Mouse (Mus musculus): ENCODE results near the gene Cacng2.
"Not testable (repeated sequence)": the region's sequence is repeated elsewhere in the genome, so short reads cannot be mapped to it uniquely, and the experiment has no call there.

Cacng2 gene

DNA sequence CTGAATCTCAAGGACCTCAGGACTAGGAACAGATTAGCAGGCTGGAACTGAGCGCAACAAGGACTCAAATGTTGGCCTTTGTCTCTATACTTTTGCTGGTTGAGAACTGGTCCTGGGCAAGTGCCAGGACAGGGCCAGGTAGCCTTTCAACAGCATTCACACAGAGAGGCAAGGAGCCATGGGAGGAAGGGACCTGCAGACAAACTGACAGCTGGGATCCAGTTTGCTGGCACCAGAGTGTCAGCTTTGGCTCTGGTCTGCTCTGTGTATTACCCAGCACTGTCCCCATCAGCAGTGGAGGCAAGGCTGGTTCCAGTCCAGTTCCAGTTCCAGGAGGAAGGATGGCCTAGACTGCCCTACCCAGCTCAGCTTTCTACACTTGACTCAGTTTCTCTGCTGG lies 105.8 kb downstream of the Cacng2 start:
- in situ Hi-C loops (cut with MboI, MseI): no loop called here

DNA sequence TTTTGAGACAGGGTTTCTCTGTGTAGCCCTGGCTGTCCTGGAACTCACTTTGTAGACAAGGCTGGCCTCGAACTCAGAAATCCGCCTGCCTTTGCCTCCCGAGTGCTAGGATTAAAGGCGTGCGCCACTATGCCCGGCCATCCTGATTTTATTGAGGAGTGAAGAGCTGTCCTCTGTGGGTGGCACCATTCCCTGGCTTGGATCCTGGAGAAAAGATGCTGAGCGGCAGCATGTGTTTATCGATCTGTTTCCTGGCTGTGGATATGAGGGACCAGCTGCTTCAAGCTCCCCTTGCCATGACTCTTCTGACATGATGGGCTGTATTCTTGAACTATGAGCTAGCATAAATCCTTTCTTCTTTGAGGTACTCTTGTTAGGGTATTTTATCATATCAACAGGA lies 111.6 kb downstream of the Cacng2 start:
- in situ Hi-C loops (cut with MboI, MseI): not testable (repeated sequence)

DNA sequence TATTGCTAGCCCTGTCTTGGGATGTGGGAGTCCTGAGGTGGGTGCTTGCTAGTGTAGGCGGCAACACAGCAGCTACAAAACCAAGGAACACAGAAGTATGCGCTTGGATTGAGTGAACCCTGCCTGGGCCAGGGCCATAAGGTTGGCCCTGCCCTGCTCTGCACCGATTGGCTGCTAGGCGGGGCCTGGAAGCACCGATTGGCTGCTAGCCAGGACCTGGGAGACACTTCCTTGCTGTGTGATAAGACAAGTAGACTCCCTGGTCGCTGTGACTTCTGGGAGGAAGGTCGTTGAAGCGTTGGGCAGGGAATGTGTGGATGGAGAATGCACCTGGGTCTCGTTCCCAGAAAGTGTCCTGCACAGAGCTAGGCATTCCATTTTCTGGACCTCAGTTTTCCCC lies 115.9 kb downstream of the Cacng2 start:
- in situ Hi-C loops (cut with MboI, MseI): no loop called here

DNA sequence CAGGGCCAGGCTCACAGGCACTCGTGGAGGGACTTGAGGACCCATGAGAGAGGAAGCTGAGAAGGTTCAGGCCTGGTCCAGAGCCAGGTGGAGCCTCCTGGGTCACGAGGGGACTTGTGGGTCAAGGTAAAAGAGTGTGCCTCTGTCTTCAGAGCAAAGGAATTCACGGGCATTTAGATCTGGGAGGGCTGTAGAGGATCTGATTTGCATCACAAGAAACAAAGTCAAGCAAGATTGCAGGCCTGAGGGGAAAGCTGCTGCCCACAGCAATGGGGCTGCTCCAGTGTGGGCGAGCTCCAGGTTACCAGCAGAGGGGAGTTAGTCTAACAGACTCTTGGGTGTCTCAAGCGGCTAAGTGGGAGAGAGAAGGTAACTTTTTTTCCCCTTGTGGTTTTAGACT lies 118.4 kb downstream of the Cacng2 start:
- in situ Hi-C loops (cut with MboI, MseI): no loop called here

- in situ Hi-C loops (cut with MboI, MseI): no loop called here
These were observed 131.3 kb downstream of the Cacng2 start for GRCm38 (mm10) chr15:77988541-77988940.

DNA sequence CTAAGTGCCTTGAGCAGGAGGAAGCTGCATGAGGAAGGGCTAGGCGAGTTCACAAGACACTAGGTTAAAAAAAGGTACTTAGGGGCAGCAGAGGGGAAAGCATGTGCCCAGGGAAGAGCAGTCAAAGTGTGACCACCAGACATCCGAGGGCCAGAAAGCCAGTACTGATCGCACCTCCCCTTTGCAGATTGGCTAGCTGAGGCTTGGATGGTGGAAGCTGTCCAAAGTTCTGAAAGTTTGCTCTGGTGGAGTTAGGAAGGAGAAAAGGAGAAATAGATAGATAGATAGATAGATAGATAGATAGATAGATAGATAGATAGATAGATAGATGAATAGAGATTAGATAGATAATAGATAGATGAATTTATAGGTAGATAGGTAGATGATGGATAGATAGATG lies 136.4 kb downstream of the Cacng2 start:
- in situ Hi-C loops (cut with MboI, MseI): no loop called here

DNA sequence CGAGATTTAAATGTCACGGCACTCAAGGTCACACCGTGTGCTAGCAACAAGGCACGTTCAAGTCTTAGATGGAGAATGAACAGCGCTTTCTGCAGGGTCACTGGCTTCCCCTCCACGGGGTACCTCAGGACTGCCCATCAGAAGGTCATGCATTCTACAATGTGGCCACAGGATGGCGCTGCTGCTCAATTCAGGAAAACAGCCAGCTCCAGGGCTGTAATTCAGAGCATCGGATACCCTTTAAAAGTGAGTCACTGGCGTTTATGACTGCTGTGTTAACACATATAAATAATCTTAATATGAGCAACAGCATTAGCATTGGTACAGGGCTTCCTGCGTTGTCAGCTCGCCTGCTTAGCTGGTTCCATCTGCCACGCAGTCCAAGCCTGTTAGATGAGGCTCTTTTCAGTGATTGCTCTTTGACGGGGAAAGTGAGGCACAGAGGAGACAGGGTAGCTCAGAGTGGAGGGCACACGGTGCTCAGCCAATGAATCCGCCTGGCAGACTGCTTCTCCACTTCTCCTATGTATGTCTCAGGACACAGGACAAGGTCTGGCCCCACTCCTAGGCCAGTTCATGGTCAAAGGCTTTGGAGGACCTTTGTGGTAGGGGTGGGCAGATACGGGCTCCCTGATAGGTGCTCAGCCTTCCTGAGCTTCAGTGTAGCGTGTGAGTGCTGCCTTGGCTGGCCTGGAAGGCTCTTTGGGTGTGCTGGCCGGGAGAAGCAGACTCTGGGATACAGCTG lies 137.5 kb downstream of the Cacng2 start:
- in situ Hi-C loops (cut with MboI, MseI): no loop called here

DNA sequence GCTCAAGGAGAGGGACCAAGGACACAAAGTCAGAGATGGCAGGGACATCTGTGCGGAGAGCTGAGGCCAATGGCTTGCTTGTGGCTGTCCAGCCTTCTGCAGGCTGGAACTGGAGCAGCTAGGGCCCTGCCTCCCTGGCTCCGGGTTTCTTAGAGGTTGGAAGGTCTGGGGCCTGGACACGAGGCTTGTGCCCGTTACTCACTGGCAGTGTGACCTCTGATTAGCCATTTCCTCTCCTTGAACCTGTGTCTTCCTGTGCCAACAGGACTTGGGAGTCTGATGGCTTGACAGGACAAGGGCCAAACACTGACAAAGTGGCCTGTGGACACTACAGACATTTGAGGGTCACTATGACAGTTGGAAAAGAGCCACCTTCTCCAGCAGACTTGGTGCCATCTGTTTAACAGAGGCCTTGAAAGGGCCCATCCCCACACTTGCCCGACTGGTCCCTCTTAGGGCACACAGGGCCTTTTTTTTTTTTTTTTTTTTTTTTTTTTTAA lies 138.6 kb downstream of the Cacng2 start:
- in situ Hi-C loops (cut with MboI, MseI): no loop called here

DNA sequence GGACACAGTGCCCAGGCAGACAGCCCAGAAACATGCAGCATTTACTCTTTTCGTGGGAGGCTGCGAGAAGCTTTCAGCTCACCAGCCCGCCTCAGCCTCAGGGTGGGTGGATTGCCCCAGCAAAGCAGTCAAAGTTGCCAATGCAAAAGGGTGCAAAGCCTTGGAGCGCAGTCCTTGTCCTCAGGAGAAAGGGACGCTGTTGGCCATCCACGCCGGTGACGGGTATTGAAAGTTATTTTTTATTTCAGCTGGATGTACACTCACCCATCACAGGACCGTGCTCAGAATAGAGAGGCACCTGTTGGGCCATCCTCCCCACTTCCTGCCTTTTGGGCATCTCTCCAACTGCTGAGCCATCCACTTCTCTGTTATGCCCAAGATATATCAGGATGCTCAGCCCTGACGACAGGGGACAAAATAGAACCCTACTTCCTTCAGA lies 140.4 kb downstream of the Cacng2 start:
- in situ Hi-C loops (cut with MboI, MseI): loop anchor here (10.0 kb wide), 1 partner anchor 425 kb away; the partner anchor contains the start of genes Mpst and Tst

- in situ Hi-C loops (cut with MboI, MseI): loop anchor here (10.0 kb wide), 1 partner anchor 427 kb away; the partner anchor contains the start of genes Mpst and Tst
These were observed 142.2 kb downstream of the Cacng2 start for GRCm38 (mm10) chr15:77977663-77978062.

GRCm38 (mm10) chr15:77974165-77974841 lies 145.5 kb downstream of the Cacng2 start:
- in situ Hi-C loops (cut with MboI, MseI): loop anchor here (10.0 kb wide), 1 partner anchor 430 kb away; the partner anchor contains the start of genes Mpst and Tst

GRCm38 (mm10) chr15:77970470-77971292 lies 149.1 kb downstream of the Cacng2 start, which contains the start of gene Eif3d:
TSS of gene Eif3d (minus strand) at chr15:77970813.
- in situ Hi-C loops (cut with MboI, MseI): loop anchor here (10.0 kb wide), 1 partner anchor 434 kb away; the partner anchor contains the start of genes Mpst and Tst

DNA sequence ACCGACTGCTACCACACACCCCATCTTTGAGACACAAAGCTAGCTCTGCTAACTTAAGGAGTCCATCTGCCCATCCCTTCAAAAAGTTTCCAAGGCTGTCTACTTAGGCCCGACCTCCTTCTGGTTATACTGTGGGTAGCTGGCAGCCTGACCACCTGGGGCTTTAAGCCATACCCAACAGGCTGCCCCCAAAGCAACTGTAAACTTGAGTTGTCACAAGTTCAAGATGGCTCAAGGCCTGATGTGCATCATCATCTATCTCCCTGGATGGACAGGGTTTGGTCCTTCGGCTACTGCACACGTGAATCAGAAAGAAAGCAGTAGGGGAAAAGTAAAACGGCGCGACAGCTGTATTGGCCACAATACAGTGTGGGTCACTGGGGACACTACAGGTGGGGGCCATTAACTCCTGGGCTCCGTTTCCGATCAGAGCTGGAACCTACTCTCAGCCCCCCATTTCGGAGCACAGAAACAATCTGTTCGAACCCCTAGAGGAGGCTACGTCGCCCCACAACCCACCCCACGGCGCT lies 149.8 kb downstream of the Cacng2 start:
- in situ Hi-C loops (cut with MboI, MseI): loop anchor here (10.0 kb wide), 1 partner anchor 435 kb away; the partner anchor contains the start of genes Mpst and Tst

GRCm38 (mm10) chr15:77965117-77965528 lies 154.7 kb downstream of the Cacng2 start:
- in situ Hi-C loops (cut with MboI, MseI): no loop called here

DNA sequence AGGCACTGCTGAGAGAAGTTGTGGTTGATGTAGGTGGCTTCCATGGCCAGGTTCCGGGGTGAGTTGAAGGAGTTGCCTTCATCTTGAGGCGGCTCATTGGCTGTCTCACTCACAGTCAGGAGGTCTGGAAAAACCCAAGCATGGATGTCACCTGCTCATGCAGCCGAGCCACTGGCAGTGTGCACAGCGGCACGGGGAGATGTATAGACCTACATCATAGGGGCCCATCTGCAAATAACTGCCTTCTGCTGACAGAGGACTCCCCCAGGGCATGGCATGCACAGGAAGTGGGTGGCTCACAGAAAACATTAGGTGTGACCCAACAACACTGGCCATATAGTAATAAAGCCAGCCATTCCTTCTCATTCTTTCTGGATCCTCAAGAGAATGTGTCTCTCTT lies 157.4 kb downstream of the Cacng2 start:
- in situ Hi-C loops (cut with MboI, MseI): no loop called here

DNA sequence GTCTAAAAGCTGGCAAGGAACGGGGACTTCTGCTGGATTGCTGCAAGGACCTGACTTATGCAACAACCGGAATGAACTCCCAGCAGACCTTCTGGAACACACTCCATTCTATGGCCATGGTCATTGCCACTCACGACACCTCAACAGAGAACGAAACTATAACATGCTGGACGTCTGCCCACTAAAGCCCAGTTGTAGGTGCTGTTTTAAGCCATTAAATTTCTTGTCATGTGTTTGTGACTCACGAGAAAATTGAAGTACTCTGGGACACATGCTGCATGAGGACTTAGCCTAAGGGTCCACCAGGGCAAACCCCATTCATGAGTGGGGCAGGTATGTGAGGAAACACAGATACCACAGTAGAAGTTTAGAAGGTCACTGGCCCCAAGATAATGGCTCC lies 159.1 kb downstream of the Cacng2 start:
- in situ Hi-C loops (cut with MboI, MseI): no loop called here

- in situ Hi-C loops (cut with MboI, MseI): no loop called here
These were observed 161.8 kb downstream of the Cacng2 start for GRCm38 (mm10) chr15:77958071-77958470.

DNA sequence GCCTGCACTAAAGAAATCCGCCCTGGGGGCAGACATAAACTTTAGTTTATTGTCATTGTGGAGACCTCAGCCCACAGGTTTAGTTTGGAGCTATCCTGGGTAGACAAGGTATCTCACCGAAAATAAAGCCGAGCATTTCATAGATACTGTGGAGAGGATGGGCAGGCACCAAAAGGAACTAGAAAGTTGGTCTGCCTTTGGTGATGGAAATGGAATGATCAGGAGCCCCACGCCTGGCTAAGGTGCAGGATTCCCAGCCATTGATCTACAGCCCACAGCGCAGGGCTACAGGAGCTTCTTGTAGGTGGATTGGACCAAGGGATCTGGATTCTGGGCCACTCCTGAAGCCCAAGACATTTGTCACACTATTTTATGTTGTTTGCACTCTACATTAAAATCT lies 162.2 kb downstream of the Cacng2 start:
- in situ Hi-C loops (cut with MboI, MseI): no loop called here

- in situ Hi-C loops (cut with MboI, MseI): no loop called here
These were observed 163.4 kb downstream of the Cacng2 start, which contains the start of gene Foxred2 for GRCm38 (mm10) chr15:77956404-77956901. TSS of gene Foxred2 (minus strand) at chr15:77956722.

- in situ Hi-C loops (cut with MboI, MseI): no loop called here
These were observed 164.1 kb downstream of the Cacng2 start for GRCm38 (mm10) chr15:77955440-77956403.
